In the genomic region with DNA sequence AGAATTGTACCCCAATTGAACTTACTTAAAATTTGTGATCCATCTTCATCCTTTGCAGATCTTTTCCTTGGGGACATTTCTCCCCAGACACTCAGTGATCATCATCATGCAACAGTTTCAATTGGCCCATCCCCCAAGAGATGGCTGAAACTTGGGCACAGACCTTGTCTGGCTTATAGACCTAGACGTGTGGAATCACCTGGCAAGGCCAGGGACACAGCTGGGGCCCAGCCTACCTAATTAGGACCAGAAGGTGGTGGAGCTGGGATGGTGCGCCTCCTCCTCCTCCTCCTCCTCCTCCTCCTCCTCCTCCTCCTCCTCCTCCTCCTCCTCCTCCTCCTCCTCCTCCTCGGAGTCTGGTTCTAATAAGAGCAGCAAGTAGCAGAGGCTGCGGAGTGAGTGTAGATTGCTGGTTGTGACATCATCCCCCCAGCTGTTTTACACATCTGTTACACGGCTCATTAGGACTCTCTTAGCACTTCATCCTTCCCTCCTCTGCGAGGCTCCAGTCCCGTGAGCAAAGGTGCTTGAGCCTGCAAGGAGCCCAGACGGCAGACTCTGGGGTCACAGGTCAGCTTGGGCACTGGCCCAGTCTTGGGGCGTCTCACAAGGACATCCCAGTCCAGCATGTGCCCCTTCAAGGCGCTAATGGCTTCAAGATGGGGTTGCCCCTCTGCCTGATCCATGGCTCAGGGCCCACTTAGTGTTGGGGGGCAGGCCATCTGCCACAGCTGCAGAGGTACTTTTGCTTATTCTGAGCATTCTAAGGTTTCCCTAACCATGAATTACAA, we compare ENCODE assay signal across 33 mouse cellular contexts. TPM values are rescaled to one million over a fixed set of nuclear protein-coding genes. Genes with fewer than 3 reads are reported as not detected.
A peak's percentile ranks its signal among the peaks of the same experiment; 100 is the strongest.
DNase-seq lines count a peak whose midpoint lies in the region; ATAC-seq lines count a peak whose summit lies in the region.
"Had no signal": no experiment of that assay in that cellular context is flagged by ENCODE, and none has a peak within 500 bp of the region (broad histone marks: within the 10 kb centered on the region; RNA-seq: fewer than 3 reads in every experiment).

No protein-coding gene starts in this region.

- no peaks in the 10 kb centered on the region for H3K36me3 ChIP-seq in neural tube, embryonic 15.5 days
- H3K36me3 ChIP-seq in limb, embryonic 13.5 days = no peaks in the 10 kb centered on the region
- H3K36me3 ChIP-seq in heart, embryonic 11.5 days (ENCODE audit: control insufficient read depth, insufficient read depth, low read length) = no peaks in the 10 kb centered on the region
- H3K36me3 ChIP-seq: forebrain, embryonic 10.5 days; forebrain, embryonic 15.5 days; hindbrain, embryonic 10.5 days; hindbrain, embryonic 15.5 days; liver, embryonic 12.5 days; midbrain, embryonic 15.5 days had no signal

- no peak overlapping the region for H3K4me2 ChIP-seq in neural tube, embryonic 15.5 days
- H3K4me2 ChIP-seq in limb, embryonic 13.5 days (replicated peaks) = no peak overlapping the region
- no peak overlapping the region for H3K4me2 ChIP-seq in heart, embryonic 11.5 days
- H3K4me2 ChIP-seq: forebrain, embryonic 15.5 days; hindbrain, embryonic 15.5 days; liver, embryonic 12.5 days; midbrain, embryonic 15.5 days had no signal

- H3K9ac ChIP-seq in neural tube, embryonic 15.5 days (replicated peaks) = no peak overlapping the region
- no peak overlapping the region for H3K9ac ChIP-seq in limb, embryonic 13.5 days
- no peak overlapping the region for H3K9ac ChIP-seq in heart, embryonic 11.5 days (ENCODE audit: low read depth, low read length)
- H3K9ac ChIP-seq: forebrain, embryonic 15.5 days; hindbrain, embryonic 15.5 days; liver, embryonic 12.5 days; liver, postnatal 0 days; midbrain, embryonic 15.5 days had no signal

- H3K4me3 ChIP-seq in neural tube, embryonic 15.5 days (replicated peaks) = no peak overlapping the region
- no peak overlapping the region for H3K4me3 ChIP-seq in limb, embryonic 13.5 days
- H3K4me3 ChIP-seq in heart, embryonic 11.5 days (ENCODE audit: low read depth, low read length) = no peak overlapping the region
- H3K4me3 ChIP-seq: forebrain, embryonic 10.5 days; forebrain, embryonic 15.5 days; hindbrain, embryonic 10.5 days; hindbrain, embryonic 15.5 days; layer of hippocampus, adult 2 months; liver, embryonic 12.5 days; megakaryocyte, embryonic 14.5 days; midbrain, embryonic 15.5 days had no signal

- no peaks in the 10 kb centered on the region for H3K4me1 ChIP-seq in neural tube, embryonic 15.5 days
- H3K4me1 ChIP-seq in limb, embryonic 13.5 days = peaks cover 14% of the 10 kb centered on the region
- no peaks in the 10 kb centered on the region for H3K4me1 ChIP-seq in heart, embryonic 11.5 days (ENCODE audit: control insufficient read depth, insufficient read depth, low read length)
- H3K4me1 ChIP-seq: forebrain, embryonic 15.5 days; hindbrain, embryonic 10.5 days; hindbrain, embryonic 15.5 days; liver, embryonic 12.5 days; megakaryocyte, embryonic 14.5 days; midbrain, embryonic 15.5 days had no signal

- no peaks in the 10 kb centered on the region for H3K27me3 ChIP-seq in neural tube, embryonic 15.5 days (replicated peaks)
- H3K27me3 ChIP-seq in limb, embryonic 13.5 days = 0 out of 2 replicates have a peak, but pooled peaks cover 3% of the 10 kb centered on the region
- peaks cover 4% of the 10 kb centered on the region; the same call in 1 of the 2 replicates for H3K27me3 ChIP-seq in heart, embryonic 11.5 days (ENCODE audit: control insufficient read depth, insufficient read depth, low read length)
- H3K27me3 ChIP-seq: forebrain, embryonic 15.5 days; hindbrain, embryonic 15.5 days; liver, embryonic 12.5 days; megakaryocyte, embryonic 14.5 days; midbrain, embryonic 15.5 days had no signal

- DNase-seq in neural tube, embryonic 10.5 days (ENCODE audit: extremely low spot score, low spot score) = peak; percentile 55
- peak; percentile 86 for DNase-seq in forelimb bud, embryonic 11.5 days (ENCODE audit: low read depth, low spot score)
- no peak for DNase-seq in lung, postnatal 4 days
- DNase-seq in cerebellum, postnatal 36 days = no peak
- DNase-seq: adrenal gland, postnatal 10 days; cerebellum, adult 9-11 months; heart, postnatal 14 days; kidney, adult 2 months; kidney, postnatal 36 days; liver, postnatal 0 days; lung, postnatal 36 days; right cerebral cortex, adult 18-20 months; spleen, adult 18-20 months; thymus, adult 18-20 months; thymus, postnatal 25 days had no signal

- 0 out of 2 replicates have a peak, but pooled peaks cover 5% of the 10 kb centered on the region for H3K9me3 ChIP-seq in neural tube, embryonic 15.5 days (replicated peaks)
- H3K9me3 ChIP-seq in limb, embryonic 13.5 days = 0 out of 2 replicates have a peak, but pooled peaks cover 5% of the 10 kb centered on the region
- peaks cover 2% of the 10 kb centered on the region; the same call in 1 of the 2 replicates for H3K9me3 ChIP-seq in heart, embryonic 11.5 days (replicated peaks; ENCODE audit: control insufficient read depth, low read length)
- H3K9me3 ChIP-seq: forebrain, embryonic 15.5 days; hindbrain, embryonic 10.5 days; hindbrain, embryonic 15.5 days had no signal

- 41% methylated on average over 9 of the region's 10 CpGs for WGBS in neural tube, embryonic 15.5 days
- WGBS in limb, embryonic 13.5 days = 7% methylated on average over 9 of the region's 10 CpGs
- 43% methylated on average over 8 of the region's 10 CpGs for WGBS in heart, embryonic 11.5 days (ENCODE audit: insufficient replicate concordance)

- no peak overlapping the region for H3K27ac ChIP-seq in neural tube, embryonic 15.5 days (replicated peaks)
- H3K27ac ChIP-seq in limb, embryonic 13.5 days = peak overlapping the region; percentile 40; the same call in 1 of the 2 replicates
- H3K27ac ChIP-seq in heart, embryonic 11.5 days (ENCODE audit: low read depth, low read length) = no peak overlapping the region
- H3K27ac ChIP-seq: forebrain, embryonic 10.5 days; forebrain, embryonic 15.5 days; hindbrain, embryonic 10.5 days; hindbrain, embryonic 15.5 days; layer of hippocampus, adult 2 months; liver, embryonic 12.5 days; midbrain, embryonic 15.5 days had no signal

- ATAC-seq in neural tube, embryonic 15.5 days (ENCODE audit: low FRiP score) = no peak
- ATAC-seq in limb, embryonic 13.5 days (ENCODE audit: low FRiP score, low read depth) = peak; percentile 92
- no peak for ATAC-seq in heart, embryonic 11.5 days (replicated peaks; ENCODE audit: insufficient number of reproducible peaks, low FRiP score, low TSS enrichment)
- ATAC-seq: forebrain, embryonic 15.5 days; liver, embryonic 12.5 days; liver, postnatal 0 days; midbrain, embryonic 15.5 days; Patski had no signal

RNA-seq across cellular contexts. Expression of a gene that starts 58.9 kb away (rescaled TPM):
- not detected in 2 replicates for polyA plus RNA-seq in neural tube, embryonic 15.5 days (2015; fragmentation: Nextera tagmentation; extraction: Ambion mirVana)
- polyA plus RNA-seq in limb, embryonic 13.5 days (2015; fragmentation: Nextera tagmentation; extraction: Ambion mirVana) = not detected in 2 replicates
- polyA plus RNA-seq in heart, embryonic 11.5 days (2014; fragmentation: Nextera tagmentation; extraction: Ambion mirVana) = not detected in 2 replicates
- polyA plus RNA-seq: forebrain, embryonic 10.5 days; forebrain, embryonic 15.5 days; heart, embryonic 14.5 days; hindbrain, embryonic 10.5 days; hindbrain, embryonic 15.5 days; intestine, embryonic 14.5 days; kidney, adult 2 months; kidney, embryonic 16.5 days; liver, embryonic 12.5 days; liver, postnatal 0 days; lung, embryonic 16.5 days; midbrain, embryonic 15.5 days; neural tube, embryonic 11.5 days; Patski; stomach, embryonic 16.5 days had no signal

Comparison
In these comparisons a context has a peak if more than half of its experiments do, and no peak if none do; other contexts are left out.
1. DNase-seq: peak in neural tube, embryonic 10.5 days (single experiment) and forelimb bud, embryonic 11.5 days (single experiment); none in lung, postnatal 4 days (0 of 2) and cerebellum, postnatal 36 days (0 of 2).